Mouse (Mus musculus): ENCODE measurements around the gene 1700067K01Rik.
A peak's percentile ranks its signal among the peaks of the same experiment; 100 is the strongest.
"Not testable (repeated sequence)": the region's sequence is repeated elsewhere in the genome, so short reads cannot be mapped to it uniquely, and the experiment has no call there.

1700067K01Rik gene

DNA sequence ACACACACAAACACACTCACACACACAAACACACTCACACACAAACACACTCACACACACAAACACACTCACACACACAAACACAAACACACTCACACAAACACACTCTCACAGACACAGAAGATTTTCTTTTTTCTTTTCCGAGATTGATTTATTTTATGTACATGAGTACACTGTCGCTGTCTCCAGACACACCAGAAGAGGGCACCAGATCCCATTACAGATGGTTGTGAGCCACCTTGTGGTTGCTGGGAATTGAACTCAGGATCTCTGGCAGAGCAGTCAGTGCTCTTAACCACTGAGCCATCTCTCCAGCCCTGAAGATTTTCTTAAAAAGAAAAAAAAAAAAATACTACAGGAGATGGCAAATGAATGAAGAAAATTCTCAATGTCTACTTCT, 18.1 kb upstream of the 1700067K01Rik start:
- DNase-seq, result not testable (repeated sequence)

DNA sequence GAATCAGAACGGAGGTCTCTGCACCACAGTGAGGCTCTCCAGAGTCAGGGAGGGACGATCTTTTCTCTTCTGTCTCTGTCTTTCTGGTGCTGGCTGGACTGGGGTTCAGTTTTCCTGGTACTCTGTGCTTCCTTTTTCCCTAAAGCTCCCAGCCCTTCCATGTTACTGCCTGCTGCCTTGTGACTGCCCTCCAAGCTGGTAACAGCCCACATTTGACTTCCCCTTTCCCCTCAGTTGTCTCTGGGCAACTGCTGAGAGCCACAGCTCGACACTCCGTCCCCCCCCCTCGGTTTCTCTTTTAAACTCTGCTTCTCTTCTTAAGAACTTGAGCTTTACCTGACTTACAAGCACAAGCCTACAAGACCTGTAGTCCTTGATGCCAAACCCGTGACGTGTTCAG, 12.1 kb upstream of the 1700067K01Rik start:
- DNase-seq, result peak in 1 of 2 experiments; percentile 28

DNA sequence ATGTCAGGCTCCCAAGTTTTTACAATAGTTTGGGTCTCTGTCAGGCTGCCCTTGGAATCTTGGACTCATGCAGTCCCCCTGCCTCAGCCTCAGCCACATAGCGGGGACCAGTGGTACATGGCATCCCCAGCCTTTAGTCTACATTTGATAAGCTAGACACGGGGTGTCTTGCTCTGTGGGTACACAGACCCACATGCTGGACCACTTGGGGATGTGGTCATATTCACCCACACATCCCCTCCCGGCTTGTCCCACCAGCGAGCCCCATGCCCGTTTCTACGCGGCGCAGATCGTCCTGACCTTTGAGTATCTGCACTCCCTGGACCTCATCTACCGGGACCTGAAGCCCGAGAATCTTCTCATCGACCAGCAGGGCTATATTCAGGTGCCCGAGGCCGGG, 11.1 kb upstream of the 1700067K01Rik start:
- peak in 1 of 2 experiments; percentile 29 for DNase-seq

- no peak for DNase-seq
Observed at GRCm38 (mm10) chr8:83992488-83992887, 8.8 kb upstream of the 1700067K01Rik start.

DNA sequence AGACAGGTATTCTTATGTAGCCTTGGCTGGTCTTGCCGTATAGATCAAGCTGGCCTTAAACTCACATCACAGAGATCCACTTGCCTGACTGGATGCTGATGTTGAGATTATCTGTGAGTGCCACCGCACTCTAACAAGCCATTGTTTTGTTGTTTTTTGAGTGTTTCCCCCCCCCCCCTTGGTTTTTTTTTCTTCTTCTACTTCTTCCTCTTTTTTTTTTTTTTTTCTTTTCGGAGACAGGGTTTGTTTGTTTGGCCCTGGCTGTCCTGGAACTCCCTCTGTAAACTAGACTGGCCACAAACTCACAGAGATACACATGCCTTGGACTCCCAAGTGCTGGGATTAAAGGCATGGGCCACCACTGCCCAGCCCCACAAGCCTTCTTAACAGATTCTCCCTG, 7.3 kb upstream of the 1700067K01Rik start:
- no peak for DNase-seq

DNA sequence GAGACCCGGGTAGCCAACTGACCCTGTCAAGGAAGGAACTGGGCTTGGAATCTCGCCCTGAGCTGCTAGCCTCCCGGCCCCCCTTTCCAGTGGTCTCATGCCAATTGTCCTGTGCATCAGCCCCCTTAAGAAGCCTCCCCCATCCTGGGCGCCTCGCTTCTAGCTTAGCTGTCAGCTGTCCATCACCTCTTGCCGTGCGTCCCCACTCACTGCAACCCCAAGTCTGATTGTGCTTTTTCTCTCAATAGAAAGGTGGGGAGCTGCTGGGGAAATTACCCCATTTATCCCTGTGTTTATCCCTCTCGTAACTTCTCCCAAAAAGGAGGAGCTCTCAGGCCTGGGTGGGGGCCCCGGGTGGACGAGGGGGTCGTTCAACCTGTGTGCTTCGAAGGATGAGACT, 5.3 kb upstream of the 1700067K01Rik start:
- DNase-seq, result peak in 1 of 2 experiments; percentile 53

DNA sequence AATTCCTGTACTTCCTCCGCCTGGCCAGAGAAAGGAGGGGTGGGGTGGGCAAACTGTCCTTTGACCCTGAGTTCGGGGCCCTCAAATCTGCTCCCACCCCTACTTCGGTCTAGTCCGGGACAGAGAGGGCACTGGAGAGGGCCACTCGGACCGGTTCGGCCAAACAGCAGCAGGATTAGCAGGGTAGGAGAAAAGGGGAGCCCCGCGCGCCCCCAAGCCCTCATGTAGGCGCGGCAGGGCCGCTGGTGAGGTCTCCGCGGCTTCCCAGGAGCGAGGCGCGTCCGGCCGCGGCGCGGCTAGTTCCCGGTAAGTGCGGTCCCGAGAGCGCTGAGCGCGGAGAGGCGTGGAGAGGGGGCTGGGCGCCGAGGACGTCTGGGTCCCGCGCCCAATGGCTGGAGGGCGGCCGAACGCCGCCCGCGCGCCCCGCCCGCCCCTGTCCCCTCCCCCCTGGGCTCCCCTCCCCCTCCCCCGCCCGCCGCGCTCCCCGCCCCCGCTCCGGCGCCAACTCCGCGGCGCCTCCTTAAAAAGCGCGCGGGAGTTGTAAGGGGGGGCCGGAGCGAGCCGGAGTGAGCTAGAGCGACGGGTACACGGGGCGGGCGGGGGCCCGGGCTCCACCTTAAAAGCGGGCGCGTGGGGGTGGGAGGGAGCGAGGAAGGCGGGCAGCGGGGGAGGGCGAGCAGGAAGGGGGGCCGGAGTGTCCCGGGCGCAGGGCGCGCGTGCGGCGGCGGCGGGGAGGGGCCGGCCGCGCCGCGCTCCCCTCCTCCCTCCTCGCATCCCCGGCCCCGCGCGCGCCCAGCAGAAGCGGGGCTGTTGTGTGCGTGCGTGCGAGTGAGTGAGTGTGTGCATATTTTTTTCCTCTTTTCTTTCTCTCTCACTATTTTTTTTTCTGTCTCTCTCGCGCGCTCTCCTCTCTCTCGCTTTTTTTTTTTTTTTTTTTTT, 4.5 kb upstream of the 1700067K01Rik start:
- DNase-seq, result peak; percentile 95 to 98

- peak; percentile 57 to 76 for DNase-seq
Observed at GRCm38 (mm10) chr8:83997511-83998141, 3.7 kb upstream of the 1700067K01Rik start, which contains the start of gene Samd1. Gene Samd1 (plus strand): TSS chr8:83997672.

GRCm38 (mm10) chr8:83998231-83999056, 2.9 kb upstream of the 1700067K01Rik start:
- DNase-seq, result peak; percentile 76 to 77

GRCm38 (mm10) chr8:83999057-83999705, 2.1 kb upstream of the 1700067K01Rik start:
- peak in 1 of 2 experiments; percentile 59 for DNase-seq

DNA sequence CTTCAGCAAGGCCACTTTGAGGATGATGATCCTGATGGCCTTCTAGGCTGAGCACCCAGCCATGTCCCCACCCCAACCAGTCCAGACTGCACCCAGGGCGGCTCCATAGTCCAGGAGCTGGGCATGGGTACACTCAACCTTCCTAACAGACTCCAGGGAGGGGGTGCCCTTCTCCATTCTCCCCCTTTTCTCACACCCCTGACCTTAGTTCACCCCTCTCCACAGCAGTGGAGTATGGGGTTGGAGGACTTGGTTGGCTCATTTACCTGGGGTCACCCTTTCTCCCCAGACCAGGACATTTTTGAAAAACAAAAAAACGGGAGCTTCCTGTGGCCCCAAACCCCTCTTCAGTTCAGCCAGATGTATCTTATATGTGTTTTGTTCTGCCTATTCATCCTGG, 1.5 kb upstream of the 1700067K01Rik start:
- DNase-seq, result no peak

- DNase-seq, result peak; percentile 60 to 81
Observed at GRCm38 (mm10) chr8:84002957-84003611, 1.8 kb downstream of the 1700067K01Rik start.

DNA sequence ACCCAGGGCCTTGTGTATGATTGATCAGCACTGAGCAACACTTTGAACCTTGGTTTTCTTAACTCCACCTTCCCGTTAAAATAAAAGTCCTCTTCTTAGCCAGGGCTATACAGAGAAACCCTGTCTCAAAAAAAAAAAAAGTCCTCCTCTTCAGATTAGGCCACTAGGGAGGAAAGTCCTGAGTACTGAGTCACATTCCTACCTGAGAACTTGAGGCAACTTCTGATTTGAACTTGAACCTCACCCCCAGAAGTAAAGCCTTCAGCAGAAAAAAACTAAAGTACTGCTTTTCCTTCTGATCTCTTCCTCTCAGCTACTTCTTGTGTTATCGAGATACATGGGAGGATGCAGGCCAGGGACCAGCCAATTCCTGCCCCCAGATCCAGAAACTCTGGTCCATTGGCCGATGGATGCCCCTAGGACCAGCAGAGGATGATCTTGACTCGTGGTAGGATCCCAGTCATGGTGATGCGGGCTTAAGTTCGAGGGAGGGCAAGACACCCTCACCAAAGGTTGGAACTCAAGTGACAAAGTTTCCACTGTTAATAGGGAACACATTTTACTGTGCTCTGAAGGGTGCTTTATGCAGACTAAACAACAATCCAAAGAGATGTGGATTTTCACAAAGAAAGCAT, 2.4 kb downstream of the 1700067K01Rik start:
- DNase-seq, result no peak

DNA sequence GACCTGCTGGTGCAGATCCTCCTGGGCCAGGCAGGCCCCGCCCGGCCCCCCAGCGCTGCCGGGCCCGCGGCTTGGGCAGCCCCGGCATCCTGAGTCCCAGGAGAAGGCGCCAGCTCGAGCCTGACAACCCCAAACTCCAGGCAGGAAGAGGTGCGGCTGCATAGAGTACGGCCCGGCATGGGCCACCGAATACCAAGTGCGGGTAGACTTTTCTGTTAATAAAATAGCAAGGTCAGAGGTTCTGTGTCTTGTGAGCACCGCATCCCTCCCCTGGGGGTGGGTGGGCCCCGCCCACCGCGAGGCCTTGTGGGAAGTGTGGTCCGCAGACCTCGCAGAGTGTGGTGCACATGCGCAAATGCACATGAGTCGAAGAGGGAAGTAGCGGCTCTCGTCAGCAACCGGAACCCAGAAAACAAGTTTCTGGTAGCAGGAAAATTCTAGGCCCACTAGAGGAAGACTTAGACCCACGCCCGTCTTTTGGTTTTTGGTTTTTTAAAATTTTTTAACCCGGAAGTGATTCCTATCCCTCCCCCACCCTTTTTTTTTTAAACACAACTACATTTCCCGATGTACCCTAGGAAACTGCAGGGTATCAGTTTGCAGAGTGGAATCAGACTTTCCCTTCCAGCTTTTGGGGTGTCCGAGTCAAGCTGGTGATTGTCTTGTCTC, 3.4 kb downstream of the 1700067K01Rik start:
- DNase-seq, result peak; percentile 95 to 98

GRCm38 (mm10) chr8:84005502-84005901, 4.2 kb downstream of the 1700067K01Rik start:
- not testable (repeated sequence) for DNase-seq

DNA sequence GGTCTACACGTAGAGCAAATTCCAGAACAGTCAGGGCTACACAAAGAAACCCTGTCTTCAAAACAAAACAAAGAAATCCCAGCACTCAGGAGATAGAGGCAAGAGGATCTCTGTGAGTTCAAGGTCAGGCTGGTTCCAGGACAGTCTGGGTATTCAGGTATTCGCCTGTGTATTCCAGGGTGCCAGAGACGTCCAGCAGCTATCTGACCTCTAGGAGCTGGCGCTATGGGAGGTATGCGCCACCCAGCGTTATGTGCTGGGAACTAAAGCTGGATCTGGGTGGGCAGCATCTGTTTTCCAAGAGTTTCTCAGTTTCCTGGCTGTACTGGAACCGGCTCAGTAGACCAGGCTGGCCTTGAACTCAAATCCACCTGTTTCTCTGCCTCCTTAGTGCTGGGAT, 7.1 kb downstream of the 1700067K01Rik start:
- DNase-seq, result no peak

DNA sequence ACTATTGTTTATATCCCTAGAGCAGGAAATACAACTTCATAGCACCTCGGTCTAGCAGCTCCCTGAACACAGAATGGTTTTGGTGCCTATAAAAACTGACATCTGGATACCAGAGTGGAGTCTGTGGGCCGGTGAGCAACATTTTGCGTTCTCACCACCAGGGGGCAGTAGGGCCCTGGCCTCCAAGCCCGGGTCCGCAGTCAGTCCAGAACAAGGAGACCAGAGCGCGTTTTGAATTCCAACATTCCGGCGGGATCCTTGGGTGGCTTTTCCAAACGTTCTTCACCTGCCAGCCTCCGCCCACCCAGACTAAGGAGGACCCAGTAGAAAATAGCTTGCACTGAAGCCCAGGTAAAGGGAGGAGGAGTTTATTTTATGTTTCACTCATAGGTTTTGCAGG, 8.6 kb downstream of the 1700067K01Rik start:
- DNase-seq, result peak; percentile 91 to 93

GRCm38 (mm10) chr8:84010625-84011611, 9.6 kb downstream of the 1700067K01Rik start:
- peak; percentile 83 to 87 for DNase-seq
